Mouse (Mus musculus): ENCODE measurements around the gene Trim80. TPM values are rescaled to one million over a fixed set of nuclear protein-coding genes. Genes with fewer than 3 reads are reported as not detected.

Gene Trim80
- total and polyA plus RNA-seq, 3 experiments = not detected

- H3K36me3 ChIP-seq (ENCODE audit: control insufficient read depth in 1 of 2, insufficient read depth in 2 of 2, low read length in 2 of 2) = peaks cover 0 to 3% of the 10 kb centered on the region in 2 experiments; a peak in 1 of 4 replicates
- no peaks in the 10 kb centered on the region for H3K9me3 ChIP-seq (replicated peaks; ENCODE audit: insufficient read depth, low read length)
- no peak overlapping the region for H3K9ac ChIP-seq (ENCODE audit: control insufficient read depth, low read depth, low read length, poor library complexity, severe bottlenecking)
- no peak overlapping the region for H3K27ac ChIP-seq (ENCODE audit: control insufficient read depth, low read depth, low read length)
- DNase-seq (ENCODE audit: low read depth, low spot score) = no peak
- H3K4me1 ChIP-seq (ENCODE audit: control insufficient read depth in 1 of 2, insufficient read depth in 2 of 2, low read length in 2 of 2) = peaks cover 0 to 8% of the 10 kb centered on the region in 2 experiments; a peak in 2 of 4 replicates
- H3K4me3 ChIP-seq (ENCODE audit: control insufficient read depth in 1 of 2, insufficient read depth in 1 of 2, low read depth in 2 of 2, low read length in 2 of 2) = no peak overlapping the region
- peaks cover 0 to 9% of the 10 kb centered on the region in 2 experiments; a peak in 2 of 4 replicates for H3K27me3 ChIP-seq (ENCODE audit: control insufficient read depth in 1 of 2, insufficient read depth in 2 of 2, low read length in 2 of 2)
- TF ChIP-seq NELFE (IDR thresholded peaks at IDR 0.05; ENCODE audit: low read depth, low read length) (no peak), MYB (IDR thresholded peaks at IDR 0.05; ENCODE audit: low read depth, low read length) (no peak), TCF12 (IDR thresholded peaks at IDR 0.05; ENCODE audit: low read depth, low read length) (no peak), TAL1 (IDR thresholded peaks at IDR 0.05; ENCODE audit: low read length) (no peak), POLR2AphosphoS2 (IDR thresholded peaks at IDR 0.05; ENCODE audit: low read length) (no peak), JUND (IDR thresholded peaks at IDR 0.05; ENCODE audit: low read depth, low read length) (no peak), ZKSCAN1 (IDR thresholded peaks at IDR 0.05; ENCODE audit: low read depth, low read length) (no peak), USF2 (IDR thresholded peaks at IDR 0.05; ENCODE audit: borderline replicate concordance in 1 of 2, insufficient read depth in 1 of 2, low read depth in 1 of 2, low read length in 2 of 2) (no peak), ZNF384 (IDR thresholded peaks at IDR 0.05; ENCODE audit: low read depth, low read length) (no peak), EP300 (IDR thresholded peaks at IDR 0.05; ENCODE audit: low read depth in 1 of 2, low read length in 2 of 2) (no peak), SMC3 (IDR thresholded peaks at IDR 0.05; ENCODE audit: low read depth, low read length) (no peak), NRF1 (IDR thresholded peaks at IDR 0.05; ENCODE audit: insufficient read depth, low read depth, low read length, poor library complexity, severe bottlenecking) (no peak), GATA1 (IDR thresholded peaks at IDR 0.05; ENCODE audit: low read depth, low read length) (no peak)
- H3K79me2 ChIP-seq (ENCODE audit: control insufficient read depth, insufficient read depth, low read length, poor library complexity) = no peaks in the 10 kb centered on the region
Measured at GRCm38 (mm10) chr11:115460976-115461375, 20.6 kb downstream of the Trim80 start.

GRCm38 (mm10) chr11:115461846-115462242 is 21.5 kb downstream of the Trim80 start:
- H3K9ac ChIP-seq (ENCODE audit: control insufficient read depth, low read depth, low read length, poor library complexity, severe bottlenecking) = no peak overlapping the region
- no peak overlapping the region for H3K27ac ChIP-seq (ENCODE audit: control insufficient read depth, low read depth, low read length)
- no peak for DNase-seq (ENCODE audit: low read depth, low spot score)
- H3K79me2 ChIP-seq (ENCODE audit: control insufficient read depth, insufficient read depth, low read length, poor library complexity) = no peaks in the 10 kb centered on the region
- H3K9me3 ChIP-seq (replicated peaks; ENCODE audit: insufficient read depth, low read length) = no peaks in the 10 kb centered on the region
- TF ChIP-seq NELFE (IDR thresholded peaks at IDR 0.05; ENCODE audit: low read depth, low read length) = no peak
- TF ChIP-seq USF1 (IDR thresholded peaks at IDR 0.05; ENCODE audit: low read depth, low read length) = no peak
- no peak for TF ChIP-seq RAD21 (IDR thresholded peaks at IDR 0.05; ENCODE audit: low read depth, low read length)
- no peak for TF ChIP-seq SMC3 (IDR thresholded peaks at IDR 0.05; ENCODE audit: low read depth, low read length)
- TF ChIP-seq KAT2A (conservative IDR thresholded peaks at IDR 0.05; ENCODE audit: low read depth, low read length) = no peak
- no peak for TF ChIP-seq CTCF (IDR thresholded peaks at IDR 0.05 in 2 of 3, conservative IDR thresholded peaks at IDR 0.05 in 1 of 3; ENCODE audit: control insufficient read depth in 1 of 3, insufficient read depth in 1 of 3, low read depth in 2 of 3, low read length in 3 of 3, poor library complexity in 1 of 3, severe bottlenecking in 1 of 3)
- no peak for TF ChIP-seq GATA1 (IDR thresholded peaks at IDR 0.05; ENCODE audit: low read depth, low read length)
- TF ChIP-seq MEF2A (IDR thresholded peaks at IDR 0.05; ENCODE audit: extremely low read depth, insufficient replicate concordance, low read depth, low read length, poor library complexity, severe bottlenecking) = no peak
- TF ChIP-seq ZMIZ1 (IDR thresholded peaks at IDR 0.05; ENCODE audit: low read depth, low read length) = no peak
- no peak for TF ChIP-seq ZC3H11A (IDR thresholded peaks at IDR 0.05; ENCODE audit: low read depth, low read length)
- no peak overlapping the region for H3K4me3 ChIP-seq (ENCODE audit: control insufficient read depth in 1 of 2, insufficient read depth in 1 of 2, low read depth in 2 of 2, low read length in 2 of 2)
- H3K36me3 ChIP-seq (ENCODE audit: control insufficient read depth in 1 of 2, insufficient read depth in 2 of 2, low read length in 2 of 2) = peaks cover 0 to 3% of the 10 kb centered on the region in 2 experiments; a peak in 1 of 4 replicates
- peaks cover 0 to 9% of the 10 kb centered on the region in 2 experiments; a peak in 2 of 4 replicates for H3K27me3 ChIP-seq (ENCODE audit: control insufficient read depth in 1 of 2, insufficient read depth in 2 of 2, low read length in 2 of 2)
- H3K4me1 ChIP-seq (ENCODE audit: control insufficient read depth in 1 of 2, insufficient read depth in 2 of 2, low read length in 2 of 2) = peaks cover 0 to 8% of the 10 kb centered on the region in 2 experiments; a peak in 2 of 4 replicates
